Mouse (Mus musculus) MEL (cell line): ENCODE measurements around the gene Nfatc2ip. TPM values are rescaled to one million over a fixed set of nuclear protein-coding genes. Genes with fewer than 3 reads are reported as not detected.
A peak's percentile ranks its signal among the peaks of the same experiment; 100 is the strongest.

ENCODE experiments used
- DNase-seq: peaks from one replicate; pipeline ENCODE4 v3.0.0; 2011; ENCODE audit warnings: low read depth, low spot score
- H3K27ac ChIP-seq: 2 replicates; pipeline ENCODE4 v1.5.1; 2012; ENCODE audit warnings: low read depth, mild to moderate bottlenecking, control low read depth, low read length, moderate library complexity; ENCODE audit not compliant: control insufficient read depth
- H3K27me3 ChIP-seq, 2 experiments: fragments of 150-350 bp in 1 of 2; sonication (generic) in 1 of 2; 2 replicates each; pipeline ENCODE4 v1.6.1; 2012; ENCODE audit warnings: low read length in 2 of 2, mild to moderate bottlenecking in 2 of 2, improper control_type of control experiment in 1 of 2, moderate library complexity in 1 of 2; ENCODE audit not compliant: insufficient read depth in 2 of 2, control insufficient read depth in 1 of 2
- H3K36me3 ChIP-seq, 2 experiments: 2 replicates each; pipeline ENCODE4 v1.6.1; 2012 to 2014; ENCODE audit warnings: low read length in 2 of 2, improper control_type of control experiment in 1 of 2, inconsistent platforms in 1 of 2, mild to moderate bottlenecking in 1 of 2; ENCODE audit not compliant: insufficient read depth in 2 of 2, control insufficient read depth in 1 of 2
- H3K4me1 ChIP-seq, 2 experiments: fragments of 150-350 bp in 1 of 2; sonication (generic) in 1 of 2; 2 replicates each; pipeline ENCODE4 v1.6.1; 2012; ENCODE audit warnings: low read length in 2 of 2, improper control_type of control experiment in 1 of 2, mild to moderate bottlenecking in 1 of 2; ENCODE audit not compliant: insufficient read depth in 2 of 2, control insufficient read depth in 1 of 2
- H3K4me3 ChIP-seq, 2 experiments: fragments of 150-350 bp in 1 of 2; sonication (generic) in 1 of 2; 2 replicates each; pipeline ENCODE4 v1.5.1; 2012; ENCODE audit warnings: low read depth in 2 of 2, low read length in 2 of 2, mild to moderate bottlenecking in 2 of 2, moderate library complexity in 2 of 2, control low read depth in 1 of 2, improper control_type of control experiment in 1 of 2; ENCODE audit not compliant: control insufficient read depth in 1 of 2, insufficient read depth in 1 of 2
- H3K79me2 ChIP-seq: 2 replicates; pipeline ENCODE4 v1.6.1; 2012; ENCODE audit warnings: mild to moderate bottlenecking, low read length, moderate library complexity; ENCODE audit not compliant: control insufficient read depth, poor library complexity, insufficient read depth
- H3K9ac ChIP-seq: 2 replicates; pipeline ENCODE4 v1.6.1; 2012; ENCODE audit warnings: low read depth, mild to moderate bottlenecking, control low read depth, low read length, moderate library complexity; ENCODE audit not compliant: control insufficient read depth, poor library complexity, severe bottlenecking
- H3K9me3 ChIP-seq: fragments of 150-350 bp; sonication (generic); replicated peaks from 2 replicates; pipeline ENCODE4 v1.6.1; 2012; ENCODE audit warnings: mild to moderate bottlenecking, low read length, improper control_type of control experiment, moderate library complexity; ENCODE audit not compliant: insufficient read depth
- BHLHE40 ChIP-seq: IDR thresholded peaks from 2 replicates; pipeline ENCODE4 v1.6.1; 2012; ENCODE audit warnings: low read depth, mild to moderate bottlenecking, inconsistent platforms, low read length, improper control_type of control experiment, borderline replicate concordance
- CHD1 ChIP-seq: IDR thresholded peaks from 2 replicates; pipeline ENCODE4 v1.6.1; 2012; ENCODE audit warnings: low read depth, mild to moderate bottlenecking, inconsistent platforms, low read length, improper control_type of control experiment
- CHD2 ChIP-seq: IDR thresholded peaks from 2 replicates; pipeline ENCODE4 v1.6.1; 2011; ENCODE audit warnings: low read length, improper control_type of control experiment
- CTCF ChIP-seq, 3 experiments: IDR thresholded peaks in 2 of 3; conservative IDR thresholded peaks in 1 of 3; 2 replicates each; pipeline ENCODE4 v1.5.1; 2011 to 2012; ENCODE audit warnings: low read length in 3 of 3, low read depth in 2 of 3, mild to moderate bottlenecking in 2 of 3, improper control_type of control experiment in 1 of 3, inconsistent platforms in 1 of 3, mixed read lengths in 1 of 3, moderate library complexity in 1 of 3; ENCODE audit not compliant: control insufficient read depth in 1 of 3, insufficient read depth in 1 of 3, poor library complexity in 1 of 3, severe bottlenecking in 1 of 3
- E2F4 ChIP-seq: IDR thresholded peaks from 2 replicates; pipeline ENCODE4 v1.6.1; 2011; ENCODE audit warnings: low read depth, low read length, improper control_type of control experiment, borderline replicate concordance
- ELF1 ChIP-seq: IDR thresholded peaks from 2 replicates; pipeline ENCODE4 v1.6.1; 2014; ENCODE audit warnings: low read depth, mild to moderate bottlenecking, inconsistent platforms, low read length, improper control_type of control experiment, moderate library complexity
- EP300 ChIP-seq, 2 experiments: IDR thresholded peaks; 2 replicates each; pipeline ENCODE4 v1.6.1; 2011; ENCODE audit warnings: improper control_type of control experiment in 2 of 2, low read length in 2 of 2, low read depth in 1 of 2, mild to moderate bottlenecking in 1 of 2
- ETS1 ChIP-seq: IDR thresholded peaks from 2 replicates; pipeline ENCODE4 v1.6.1; 2012; ENCODE audit warnings: low read depth, mild to moderate bottlenecking, inconsistent platforms, low read length, improper control_type of control experiment, moderate library complexity
- GABPA ChIP-seq: IDR thresholded peaks from 2 replicates; pipeline ENCODE4 v1.6.1; 2012; ENCODE audit warnings: low read depth, mild to moderate bottlenecking, inconsistent platforms, low read length, improper control_type of control experiment, moderate library complexity
- GATA1 ChIP-seq: IDR thresholded peaks from 2 replicates; pipeline ENCODE4 v1.6.1; 2011; ENCODE audit warnings: low read depth, low read length, improper control_type of control experiment
- HCFC1 ChIP-seq: IDR thresholded peaks from 2 replicates; pipeline ENCODE4 v1.6.1; 2012; ENCODE audit warnings: low read depth, mild to moderate bottlenecking, inconsistent platforms, low read length, improper control_type of control experiment, moderate library complexity
- JUND ChIP-seq: IDR thresholded peaks from 2 replicates; pipeline ENCODE4 v1.6.1; 2011; ENCODE audit warnings: low read depth, mild to moderate bottlenecking, improper control_type of control experiment, low read length
- KAT2A ChIP-seq: conservative IDR thresholded peaks from 2 replicates; pipeline ENCODE4 v1.6.1; 2012; ENCODE audit warnings: low read depth, low read length, improper control_type of control experiment, inconsistent platforms
- MAFK ChIP-seq: IDR thresholded peaks from 2 replicates; pipeline ENCODE4 v1.6.1; 2011; ENCODE audit warnings: low read depth, mild to moderate bottlenecking, low read length, improper control_type of control experiment, borderline replicate concordance
- MAX ChIP-seq: IDR thresholded peaks from 2 replicates; pipeline ENCODE4 v1.6.1; 2011; ENCODE audit warnings: low read length, improper control_type of control experiment
- MAZ ChIP-seq: IDR thresholded peaks from 2 replicates; pipeline ENCODE4 v1.6.1; 2012; ENCODE audit warnings: low read depth, mild to moderate bottlenecking, inconsistent platforms, low read length, improper control_type of control experiment
- MXI1 ChIP-seq: IDR thresholded peaks from 2 replicates; pipeline ENCODE4 v1.6.1; 2011; ENCODE audit warnings: mild to moderate bottlenecking, low read depth, low read length, improper control_type of control experiment
- MYB ChIP-seq: IDR thresholded peaks from 2 replicates; pipeline ENCODE4 v1.6.1; 2011; ENCODE audit warnings: mild to moderate bottlenecking, low read depth, low read length, improper control_type of control experiment
- MYC ChIP-seq: IDR thresholded peaks from 2 replicates; pipeline ENCODE4 v1.6.1; 2011; ENCODE audit warnings: low read depth, mild to moderate bottlenecking, low read length, improper control_type of control experiment, moderate library complexity
- NELFE ChIP-seq: IDR thresholded peaks from 2 replicates; pipeline ENCODE4 v1.6.1; 2011; ENCODE audit warnings: low read depth, low read length, improper control_type of control experiment
- NRF1 ChIP-seq: IDR thresholded peaks from 2 replicates; pipeline ENCODE4 v1.6.1; 2014; ENCODE audit warnings: low read depth, mild to moderate bottlenecking, inconsistent platforms, low read length, improper control_type of control experiment, moderate library complexity; ENCODE audit not compliant: poor library complexity, insufficient read depth, severe bottlenecking
- POLR2A ChIP-seq, 2 experiments: IDR thresholded peaks; 2 replicates each; pipeline ENCODE4 v1.6.1; 2011 to 2012; ENCODE audit warnings: low read length in 2 of 2, mild to moderate bottlenecking in 2 of 2, control low read depth in 1 of 2, improper control_type of control experiment in 1 of 2, low read depth in 1 of 2, moderate library complexity in 1 of 2; ENCODE audit not compliant: control insufficient read depth in 1 of 2, insufficient read depth in 1 of 2, poor library complexity in 1 of 2
- POLR2AphosphoS2 ChIP-seq: IDR thresholded peaks from 2 replicates; pipeline ENCODE4 v1.6.1; 2011; ENCODE audit warnings: low read length, improper control_type of control experiment
- POLR2AphosphoS5 ChIP-seq: IDR thresholded peaks from 2 replicates; pipeline ENCODE4 v1.6.1; 2012; ENCODE audit warnings: low read depth, borderline replicate concordance, mild to moderate bottlenecking, inconsistent platforms, low read length, moderate library complexity, mixed read lengths
- RAD21 ChIP-seq: IDR thresholded peaks from 2 replicates; pipeline ENCODE4 v1.6.1; 2011; ENCODE audit warnings: mild to moderate bottlenecking, low read depth, low read length, improper control_type of control experiment
- RCOR1 ChIP-seq: IDR thresholded peaks from 2 replicates; pipeline ENCODE4 v1.6.1; 2012; ENCODE audit warnings: low read depth, mild to moderate bottlenecking, inconsistent platforms, low read length, improper control_type of control experiment
- SIN3A ChIP-seq: IDR thresholded peaks from 2 replicates; pipeline ENCODE4 v1.6.1; 2012; ENCODE audit warnings: low read length, improper control_type of control experiment, inconsistent platforms
- SMC3 ChIP-seq: IDR thresholded peaks from 2 replicates; pipeline ENCODE4 v1.6.1; 2011; ENCODE audit warnings: low read depth, low read length, improper control_type of control experiment
- TAL1 ChIP-seq: IDR thresholded peaks from 2 replicates; pipeline ENCODE4 v1.6.1; 2012; ENCODE audit warnings: mild to moderate bottlenecking, inconsistent platforms, low read length, moderate library complexity, mixed read lengths
- TBP ChIP-seq: IDR thresholded peaks from 2 replicates; pipeline ENCODE4 v1.8.0; 2011; ENCODE audit warnings: low read depth, low read length, improper control_type of control experiment
- TCF12 ChIP-seq: IDR thresholded peaks from 2 replicates; pipeline ENCODE4 v1.6.1; 2014; ENCODE audit warnings: low read depth, mild to moderate bottlenecking, inconsistent platforms, low read length, improper control_type of control experiment, moderate library complexity
- UBTF ChIP-seq: IDR thresholded peaks from 2 replicates; pipeline ENCODE4 v1.6.1; 2012; ENCODE audit warnings: low read depth, mild to moderate bottlenecking, inconsistent platforms, low read length, improper control_type of control experiment, moderate library complexity, borderline replicate concordance; ENCODE audit not compliant: insufficient read depth
- USF2 ChIP-seq, 2 experiments: IDR thresholded peaks; 2 replicates each; pipeline ENCODE4 v1.6.1; 2011 to 2012; ENCODE audit warnings: improper control_type of control experiment in 2 of 2, low read length in 2 of 2, borderline replicate concordance in 1 of 2, inconsistent platforms in 1 of 2, low read depth in 1 of 2, mild to moderate bottlenecking in 1 of 2; ENCODE audit not compliant: insufficient read depth in 1 of 2
- ZC3H11A ChIP-seq: IDR thresholded peaks from 2 replicates; pipeline ENCODE4 v1.6.1; 2012; ENCODE audit warnings: low read depth, mild to moderate bottlenecking, inconsistent platforms, low read length, improper control_type of control experiment
- ZKSCAN1 ChIP-seq: IDR thresholded peaks from 2 replicates; pipeline ENCODE4 v1.6.1; 2012; ENCODE audit warnings: low read depth, mild to moderate bottlenecking, inconsistent platforms, low read length, improper control_type of control experiment, moderate library complexity
- ZNF384 ChIP-seq: IDR thresholded peaks from 2 replicates; pipeline ENCODE4 v1.6.1; 2012; ENCODE audit warnings: low read depth, mild to moderate bottlenecking, inconsistent platforms, low read length, improper control_type of control experiment
- polyA plus RNA-seq, 2 experiments: library from polyadenylated mRNA; stranded (reverse) in 1 of 2; unstranded in 1 of 2; fragments of >175 nt in 1 of 2; fragments of >200 nt in 1 of 2; gene quantifications; 2 replicates each; pipeline versions ENCODE4 v1.2.1 to v1.2.4; 2012; ENCODE audit warnings: low replicate concordance in 2 of 2, low read depth in 1 of 2; ENCODE audit not compliant: insufficient read length in 2 of 2, insufficient read depth in 1 of 2, missing spikeins in 1 of 2
- total RNA-seq: library from RNA; depleted of rRNA; stranded (reverse); fragments of 300-350 nt; gene quantifications from 2 replicates; pipeline ENCODE4 v1.2.3, GENCODE M21; 2012

Nfatc2ip gene
- total and polyA plus RNA-seq, 3 experiments = 7.9 to 13.0 TPM; not detected in 1

- Histone ChIP-seq H3K79me2 (no peaks in the 10 kb centered on the region; the same call in 1 of the 2 replicates), H3K27ac (peak overlapping the region; percentile 99), H3K4me1 (peaks cover 5 to 37% of the 10 kb centered on the region in 2 experiments), H3K27me3 (no peaks in the 10 kb centered on the region), H3K36me3 (peaks cover 0 to 23% of the 10 kb centered on the region in 2 experiments; a peak in 2 of 4 replicates), H3K9ac (peak overlapping the region; percentile 82), H3K9me3 (no peaks in the 10 kb centered on the region), H3K4me3 (peak overlapping the region; percentile 47 to 48)
- DNase-seq = peak; percentile 95
- TF ChIP-seq MAZ = peak; percentile 99
- TF ChIP-seq ZNF384 = 0 out of 2 replicates have a peak, but pooled peaks have one; percentile 36
- no peak; the same call in 1 of the 2 replicates for TF ChIP-seq SMC3
- TF ChIP-seq NRF1 = no peak
- no peak for TF ChIP-seq UBTF
- TF ChIP-seq TBP = no peak; the same call in none of the 2 replicates
- peak; percentile 46 for TF ChIP-seq MYB
- peak; percentile 99 for TF ChIP-seq JUND
- no peak for TF ChIP-seq E2F4
- TF ChIP-seq SIN3A = peak; percentile 91
- TF ChIP-seq USF2 (IDR thresholded peaks at IDR 0.05; ENCODE audit: borderline replicate concordance in 1 of 2, insufficient read depth in 1 of 2, low read depth in 1 of 2, low read length in 2 of 2) = no peak
- TF ChIP-seq TCF12 = peak; percentile 98
- peak in 1 of 2 experiments; percentile 60; a peak in 3 of 4 replicates for TF ChIP-seq POLR2A (IDR thresholded peaks at IDR 0.05; ENCODE audit: control insufficient read depth in 1 of 2, insufficient read depth in 1 of 2, low read depth in 1 of 2, low read length in 2 of 2, poor library complexity in 1 of 2)
- TF ChIP-seq CTCF (IDR thresholded peaks at IDR 0.05 in 2 of 3, conservative IDR thresholded peaks at IDR 0.05 in 1 of 3; ENCODE audit: control insufficient read depth in 1 of 3, insufficient read depth in 1 of 3, low read depth in 2 of 3, low read length in 3 of 3, poor library complexity in 1 of 3, severe bottlenecking in 1 of 3) = no peak
- no peak for TF ChIP-seq POLR2AphosphoS5
- TF ChIP-seq ETS1 = peak; percentile 99
- TF ChIP-seq CHD2 = peak; percentile 83
- no peak; the same call in 1 of the 2 replicates for TF ChIP-seq MAX
- TF ChIP-seq RAD21 = no peak
- TF ChIP-seq POLR2AphosphoS2 = no peak
- TF ChIP-seq GABPA = 0 out of 2 replicates have a peak, but pooled peaks have one; percentile 34
- no peak for TF ChIP-seq ZC3H11A
- peak; percentile 30; the same call in 1 of the 2 replicates for TF ChIP-seq CHD1
- 0 out of 2 replicates have a peak, but pooled peaks have one; percentile 24 for TF ChIP-seq MYC
- TF ChIP-seq TAL1 = peak; percentile 93
- TF ChIP-seq NELFE = peak; percentile 55
- TF ChIP-seq ZKSCAN1 = no peak
- TF ChIP-seq RCOR1 = peak; percentile 89
- TF ChIP-seq EP300 (IDR thresholded peaks at IDR 0.05; ENCODE audit: low read depth in 1 of 2, low read length in 2 of 2) = peak; percentile 80 to 99
- TF ChIP-seq KAT2A = peak; percentile 45
- peak; percentile 87 for TF ChIP-seq MXI1
- peak; percentile 70 for TF ChIP-seq ELF1
- peak; percentile 93 for TF ChIP-seq GATA1
- peak; percentile 61 for TF ChIP-seq HCFC1
- TF ChIP-seq BHLHE40 = peak; percentile 78
- 0 out of 2 replicates have a peak, but pooled peaks have one; percentile 66 for TF ChIP-seq MAFK
Measured at GRCm38 (mm10) chr7:126356793-126357591, 39.5 kb downstream of the Nfatc2ip start.
